Mouse (Mus musculus): ENCODE results near the gene Ank. TPM values are rescaled to one million over a fixed set of nuclear protein-coding genes. Genes with fewer than 3 reads are reported as not detected.

Ank gene
- polyA plus RNA-seq, 1 experiment from 2014 or later = 13.2 TPM

- Histone ChIP-seq H3K27me3 (replicated peaks) (no peaks in the 10 kb centered on the region), H3K4me1 (peaks cover 24% of the 10 kb centered on the region), H3K9ac (no peak overlapping the region), H3K4me2 (no peak overlapping the region), H3K27ac (no peak overlapping the region), H3K36me3 (replicated peaks) (no peaks in the 10 kb centered on the region), H3K9me3 (no peaks in the 10 kb centered on the region), H3K4me3 (no peak overlapping the region)
- 44% methylated on average over 9 of the region's 9 CpGs for WGBS
- no peak for ATAC-seq (replicated peaks)
Measured at GRCm38 (mm10) chr15:27472315-27472714, 5.8 kb downstream of the Ank start.

DNA sequence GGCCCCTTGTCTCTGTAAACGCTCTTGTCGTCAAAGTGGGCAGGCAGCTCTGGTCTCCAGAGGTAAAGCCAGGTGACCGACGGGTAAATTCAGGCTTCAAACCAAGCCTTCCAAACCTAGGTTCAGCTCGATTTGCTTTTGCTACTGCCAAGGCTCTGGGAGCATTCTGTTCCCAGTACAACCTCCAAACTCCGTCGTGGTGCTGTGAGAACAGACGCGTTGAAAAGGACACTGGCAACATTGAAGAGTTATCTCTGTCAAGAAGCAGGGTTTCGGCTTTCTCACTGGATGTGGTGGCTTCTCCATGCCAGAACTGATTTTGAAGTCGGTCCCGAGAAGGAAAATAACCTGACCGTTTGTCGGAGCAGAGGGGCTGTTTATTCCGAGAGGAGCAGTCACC is 9.5 kb downstream of the Ank start:
- H3K9ac ChIP-seq = no peak overlapping the region
- H3K36me3 ChIP-seq (replicated peaks) = no peaks in the 10 kb centered on the region
- H3K4me3 ChIP-seq = no peak overlapping the region
- peaks cover 9% of the 10 kb centered on the region for H3K4me1 ChIP-seq
- no peaks in the 10 kb centered on the region for H3K27me3 ChIP-seq (replicated peaks)
- H3K27ac ChIP-seq = no peak overlapping the region
- ATAC-seq (replicated peaks) = no peak
- 80% methylated on average over 15 of the region's 15 CpGs for WGBS
- H3K4me2 ChIP-seq = no peak overlapping the region
- H3K9me3 ChIP-seq = no peaks in the 10 kb centered on the region

- no peak overlapping the region for H3K4me3 ChIP-seq
- H3K36me3 ChIP-seq (replicated peaks) = no peaks in the 10 kb centered on the region
- H3K9me3 ChIP-seq = no peaks in the 10 kb centered on the region
- no peaks in the 10 kb centered on the region for H3K27me3 ChIP-seq (replicated peaks)
- H3K9ac ChIP-seq = no peak overlapping the region
- WGBS = 88% methylated on average over 12 of the region's 12 CpGs
- H3K27ac ChIP-seq = no peak overlapping the region
- no peak for ATAC-seq (replicated peaks)
- H3K4me2 ChIP-seq = no peak overlapping the region
- H3K4me1 ChIP-seq = peaks cover 7% of the 10 kb centered on the region
Measured at GRCm38 (mm10) chr15:27476671-27477070, 10.2 kb downstream of the Ank start.

DNA sequence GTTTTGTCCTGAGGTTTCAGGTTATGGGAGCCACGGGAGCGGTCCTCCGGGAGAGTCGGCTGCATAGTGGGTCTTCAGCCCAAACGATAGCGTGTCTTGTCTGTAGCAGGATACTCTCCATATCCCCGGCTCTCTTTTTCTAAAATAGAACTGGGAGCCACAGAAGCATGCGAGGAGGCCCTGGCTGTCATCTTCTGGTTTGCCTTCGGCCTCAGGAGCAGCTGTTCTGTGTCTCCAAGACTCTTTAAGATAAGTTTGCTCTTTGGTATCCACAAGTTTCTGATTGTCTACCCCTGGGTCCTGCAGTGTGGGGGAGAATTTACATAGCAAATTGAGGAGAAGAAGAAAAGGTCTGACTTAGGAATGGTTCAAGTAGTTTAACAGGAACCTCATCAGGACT is 10.7 kb downstream of the Ank start:
- no peak for ATAC-seq (replicated peaks)
- no peak overlapping the region for H3K4me3 ChIP-seq
- no peaks in the 10 kb centered on the region for H3K9me3 ChIP-seq
- no peaks in the 10 kb centered on the region for H3K36me3 ChIP-seq (replicated peaks)
- peaks cover 7% of the 10 kb centered on the region; the same call in 1 of the 2 replicates for H3K4me1 ChIP-seq
- 95% methylated on average over 9 of the region's 9 CpGs for WGBS
- H3K27ac ChIP-seq = no peak overlapping the region
- no peaks in the 10 kb centered on the region for H3K27me3 ChIP-seq (replicated peaks)
- no peak overlapping the region for H3K9ac ChIP-seq
- no peak overlapping the region for H3K4me2 ChIP-seq

GRCm38 (mm10) chr15:27477630-27478029 is 11.2 kb downstream of the Ank start:
- no peak for ATAC-seq (replicated peaks)
- Histone ChIP-seq H3K4me2 (no peak overlapping the region), H3K27ac (no peak overlapping the region), H3K9me3 (no peaks in the 10 kb centered on the region), H3K27me3 (replicated peaks) (no peaks in the 10 kb centered on the region), H3K36me3 (replicated peaks) (no peaks in the 10 kb centered on the region), H3K4me1 (peaks cover 4% of the 10 kb centered on the region; the same call in 1 of the 2 replicates), H3K9ac (no peak overlapping the region), H3K4me3 (no peak overlapping the region)
- WGBS = 91% methylated on average over 7 of the region's 7 CpGs

DNA sequence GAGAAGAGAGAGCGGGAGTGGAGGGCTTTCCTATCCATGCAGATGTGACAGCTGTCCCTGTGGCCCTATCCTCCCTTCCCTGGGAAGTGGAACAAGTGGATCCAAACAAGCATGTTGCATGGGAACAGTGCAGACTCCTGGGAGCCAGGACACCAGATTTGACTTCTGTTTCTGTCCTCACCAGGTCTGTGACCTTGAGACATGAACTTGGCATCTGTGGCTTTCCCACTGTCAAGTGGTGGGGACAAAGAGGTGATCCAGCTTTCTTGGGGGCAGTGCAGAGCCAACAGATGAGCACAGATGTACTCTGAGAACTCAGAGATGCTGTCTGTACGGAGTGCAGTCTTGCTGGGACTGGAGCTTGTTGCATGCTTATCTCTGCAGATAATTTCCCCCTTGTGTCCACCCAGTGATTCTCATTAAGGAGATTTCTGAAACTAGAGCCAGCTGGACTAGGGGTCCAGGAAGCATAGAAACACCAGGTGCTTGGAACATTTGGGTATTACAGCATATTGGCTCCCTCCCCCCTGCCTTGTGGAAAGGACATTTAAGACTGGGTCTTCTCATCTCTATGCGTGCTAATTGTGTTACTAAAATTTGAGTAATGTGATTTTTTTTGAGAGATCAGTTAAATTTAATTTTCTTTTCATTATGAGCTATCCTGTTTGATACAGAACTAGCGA is 14.0 kb downstream of the Ank start:
- Histone ChIP-seq H3K9me3 (no peaks in the 10 kb centered on the region), H3K36me3 (replicated peaks) (no peaks in the 10 kb centered on the region), H3K27ac (no peak overlapping the region), H3K4me2 (no peak overlapping the region), H3K4me1 (peaks cover 11% of the 10 kb centered on the region), H3K9ac (no peak overlapping the region), H3K4me3 (no peak overlapping the region), H3K27me3 (replicated peaks) (no peaks in the 10 kb centered on the region)
- WGBS = 76% methylated on average over 4 of the region's 4 CpGs
- no peak for ATAC-seq (replicated peaks)

DNA sequence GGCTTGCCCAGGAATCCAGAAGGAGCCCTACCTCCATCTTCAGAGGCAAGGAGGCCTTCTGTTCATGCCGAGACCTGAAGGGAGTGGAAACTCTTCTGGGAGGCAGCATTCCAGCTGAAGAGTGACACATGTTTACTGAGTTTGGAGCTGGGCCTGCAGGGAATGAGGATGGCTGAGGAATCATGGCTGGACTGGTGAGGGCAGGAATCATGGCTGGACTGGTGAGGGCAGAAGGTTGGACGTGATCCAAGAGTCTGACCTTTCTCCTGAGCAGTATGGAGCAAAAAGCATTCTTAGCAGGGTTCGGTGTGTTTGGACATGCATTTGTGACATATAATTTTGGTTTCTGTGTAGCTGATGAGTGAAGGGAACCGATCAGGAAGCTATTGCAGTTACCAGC is 15.5 kb downstream of the Ank start:
- Histone ChIP-seq H3K9me3 (no peaks in the 10 kb centered on the region), H3K9ac (no peak overlapping the region), H3K4me3 (no peak overlapping the region), H3K27me3 (replicated peaks) (no peaks in the 10 kb centered on the region), H3K36me3 (replicated peaks) (no peaks in the 10 kb centered on the region), H3K27ac (no peak overlapping the region), H3K4me2 (no peak overlapping the region), H3K4me1 (peaks cover 26% of the 10 kb centered on the region)
- ATAC-seq (replicated peaks) = no peak
- 90% methylated on average over 4 of the region's 4 CpGs for WGBS

- Histone ChIP-seq H3K27ac (no peak overlapping the region), H3K9me3 (no peaks in the 10 kb centered on the region), H3K36me3 (replicated peaks) (no peaks in the 10 kb centered on the region), H3K4me2 (no peak overlapping the region), H3K9ac (no peak overlapping the region), H3K4me3 (no peak overlapping the region), H3K27me3 (replicated peaks) (no peaks in the 10 kb centered on the region), H3K4me1 (peaks cover 32% of the 10 kb centered on the region)
- no peak for ATAC-seq (replicated peaks)
- 67% methylated on average over 3 of the region's 3 CpGs for WGBS
Measured at GRCm38 (mm10) chr15:27483183-27483582, 16.7 kb downstream of the Ank start.

GRCm38 (mm10) chr15:27485567-27486278 is 19.2 kb downstream of the Ank start:
- H3K27me3 ChIP-seq (replicated peaks) = no peaks in the 10 kb centered on the region
- peaks cover 33% of the 10 kb centered on the region for H3K4me1 ChIP-seq
- H3K36me3 ChIP-seq (replicated peaks) = no peaks in the 10 kb centered on the region
- H3K9me3 ChIP-seq = no peaks in the 10 kb centered on the region
- no peak overlapping the region for H3K4me2 ChIP-seq
- H3K9ac ChIP-seq = no peak overlapping the region
- no peak for ATAC-seq (replicated peaks)
- no peak overlapping the region for H3K27ac ChIP-seq
- WGBS = 29% methylated on average over 12 of the region's 12 CpGs
- no peak overlapping the region for H3K4me3 ChIP-seq

GRCm38 (mm10) chr15:27486279-27486618 is 19.8 kb downstream of the Ank start:
- Histone ChIP-seq H3K9ac (no peak overlapping the region), H3K4me3 (no peak overlapping the region), H3K27ac (no peak overlapping the region), H3K27me3 (replicated peaks) (no peaks in the 10 kb centered on the region), H3K4me2 (no peak overlapping the region), H3K36me3 (replicated peaks) (no peaks in the 10 kb centered on the region), H3K9me3 (no peaks in the 10 kb centered on the region), H3K4me1 (peaks cover 33% of the 10 kb centered on the region)
- 79% methylated on average over 5 of the region's 5 CpGs for WGBS
- no peak for ATAC-seq (replicated peaks)

GRCm38 (mm10) chr15:27487059-27487458 is 20.6 kb downstream of the Ank start:
- whole genome bisulfite sequencing = 73% methylated on average over 8 of the region's 8 CpGs
- Histone ChIP-seq H3K9me3 (no peaks in the 10 kb centered on the region), H3K4me2 (no peak overlapping the region), H3K27me3 (replicated peaks) (no peaks in the 10 kb centered on the region), H3K4me3 (no peak overlapping the region), H3K27ac (peak overlapping the region; percentile 21; the same call in 1 of the 2 replicates), H3K4me1 (peaks cover 33% of the 10 kb centered on the region), H3K9ac (no peak overlapping the region), H3K36me3 (replicated peaks) (no peaks in the 10 kb centered on the region)
- no peak for ATAC-seq (replicated peaks)

- Histone ChIP-seq H3K9ac (0 out of 2 replicates have a peak overlapping the region, but pooled peaks have one; percentile 12), H3K4me2 (0 out of 2 replicates have a peak overlapping the region, but pooled peaks have one; percentile 5)
Measured at GRCm38 (mm10) chr15:27488042-27488441, 21.6 kb downstream of the Ank start.

GRCm38 (mm10) chr15:27490676-27491075 is 24.2 kb downstream of the Ank start:
- Histone ChIP-seq H3K4me1 (peaks cover 39% of the 10 kb centered on the region), H3K27me3 (replicated peaks) (no peaks in the 10 kb centered on the region), H3K4me2 (no peak overlapping the region), H3K9me3 (no peaks in the 10 kb centered on the region), H3K36me3 (replicated peaks) (no peaks in the 10 kb centered on the region), H3K4me3 (no peak overlapping the region), H3K27ac (no peak overlapping the region), H3K9ac (no peak overlapping the region)
- 60% methylated on average over 9 of the region's 9 CpGs for WGBS
- no peak for ATAC-seq (replicated peaks)

More at GRCm38 (mm10) chr15:27488042-27488441, 21.6 kb downstream of the Ank start:
- no peaks in the 10 kb centered on the region for H3K36me3 ChIP-seq (replicated peaks)
- 0 out of 2 replicates have a peak overlapping the region, but pooled peaks have one; percentile 1 for H3K27ac ChIP-seq
- H3K4me3 ChIP-seq = no peak overlapping the region
- H3K4me1 ChIP-seq = peaks cover 33% of the 10 kb centered on the region
- 37% methylated on average over 10 of the region's 10 CpGs for WGBS
- no peaks in the 10 kb centered on the region for H3K9me3 ChIP-seq
- no peak for ATAC-seq (replicated peaks)
- no peaks in the 10 kb centered on the region for H3K27me3 ChIP-seq (replicated peaks)
